Mouse (Mus musculus): Measurements from ENCODE around the gene Erlin1. TPM values are rescaled to one million over a fixed set of nuclear protein-coding genes. Genes with fewer than 3 reads are reported as not detected.

The Erlin1 gene
- polyA plus RNA-seq, 1 experiment from 2014 or later = 19.5 TPM

DNA sequence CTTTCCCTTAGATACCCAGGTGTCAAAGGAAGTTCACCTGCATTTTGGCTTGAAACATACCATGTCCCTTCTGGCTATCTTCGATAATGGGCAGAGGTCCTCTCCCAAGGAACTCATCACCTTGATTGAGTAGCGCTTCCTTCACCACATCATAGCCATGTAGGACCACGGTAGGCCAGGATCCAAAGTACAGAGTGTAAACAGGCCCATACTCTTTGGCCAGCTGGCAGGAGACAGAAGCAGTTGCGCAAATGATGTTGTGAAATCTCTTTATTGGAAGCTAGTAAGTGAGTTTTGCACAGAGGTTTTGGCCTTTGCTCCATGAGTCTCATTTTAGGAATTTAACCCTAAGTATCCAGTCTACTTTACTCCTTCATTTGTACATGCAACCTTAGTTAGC, 48.1 kb downstream of the Erlin1 start:
- Histone ChIP-seq H3K27ac (no peak overlapping the region), H3K9ac (replicated peaks) (no peak overlapping the region), H3K36me3 (no peaks in the 10 kb centered on the region), H3K27me3 (no peaks in the 10 kb centered on the region), H3K4me2 (replicated peaks) (no peak overlapping the region), H3K9me3 (no peaks in the 10 kb centered on the region), H3K4me1 (replicated peaks) (no peaks in the 10 kb centered on the region), H3K4me3 (replicated peaks) (no peak overlapping the region)
- no peak for ATAC-seq
- WGBS = 90% methylated on average over 4 of the region's 4 CpGs

DNA sequence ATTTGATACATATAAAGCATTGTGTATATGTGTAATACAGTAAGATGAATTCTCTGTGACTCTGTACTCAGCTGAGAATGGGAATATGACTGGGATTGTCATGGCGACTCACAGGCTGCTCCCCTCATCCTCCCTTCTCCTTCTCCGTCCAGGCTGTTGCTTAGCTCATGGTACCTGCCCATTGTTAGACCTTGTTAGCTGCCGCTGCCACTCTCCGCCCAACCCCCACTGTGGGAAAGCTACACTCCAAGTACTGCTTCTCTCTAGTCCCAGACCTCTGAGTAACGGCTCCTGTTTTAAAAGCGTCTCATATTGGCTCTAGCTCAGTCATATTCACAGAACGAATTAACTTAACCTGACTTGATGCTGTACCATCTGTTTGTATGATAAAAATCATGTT, 49.8 kb downstream of the Erlin1 start:
- H3K9me3 ChIP-seq = no peaks in the 10 kb centered on the region
- no peak overlapping the region for H3K9ac ChIP-seq (replicated peaks)
- 64% methylated on average over 7 of the region's 7 CpGs for WGBS
- ATAC-seq = no peak
- H3K27ac ChIP-seq = no peak overlapping the region
- no peak overlapping the region for H3K4me3 ChIP-seq (replicated peaks)
- no peaks in the 10 kb centered on the region for H3K36me3 ChIP-seq
- no peak overlapping the region for H3K4me2 ChIP-seq (replicated peaks)
- no peaks in the 10 kb centered on the region for H3K4me1 ChIP-seq (replicated peaks)
- no peaks in the 10 kb centered on the region for H3K27me3 ChIP-seq

DNA sequence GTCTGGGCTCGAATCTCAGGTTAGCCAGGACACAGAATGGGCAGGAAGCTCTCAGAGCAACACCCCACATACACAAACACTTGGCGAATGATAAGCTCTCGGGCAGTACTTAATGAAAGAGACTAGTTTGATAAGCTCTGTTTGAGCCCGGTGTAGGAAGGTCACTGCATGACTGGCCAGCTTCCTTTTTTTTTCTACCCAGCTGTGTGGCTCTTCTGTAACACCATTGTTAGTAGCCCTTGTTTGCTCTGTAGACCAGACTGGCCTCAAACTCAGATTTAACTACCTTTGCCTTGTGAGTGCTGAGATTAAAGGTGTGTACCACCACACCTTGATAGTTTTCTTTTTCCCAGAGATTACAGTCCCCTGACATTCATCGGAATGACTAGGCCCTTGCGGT, 55.7 kb downstream of the Erlin1 start:
- H3K9ac ChIP-seq (replicated peaks) = no peak overlapping the region
- H3K27ac ChIP-seq = no peak overlapping the region
- H3K27me3 ChIP-seq = no peaks in the 10 kb centered on the region
- H3K4me2 ChIP-seq (replicated peaks) = no peak overlapping the region
- H3K4me3 ChIP-seq (replicated peaks) = no peak overlapping the region
- H3K9me3 ChIP-seq = no peaks in the 10 kb centered on the region
- no peak for ATAC-seq
- no peaks in the 10 kb centered on the region for H3K36me3 ChIP-seq
- 89% methylated on average over 6 of the region's 6 CpGs for WGBS
- no peaks in the 10 kb centered on the region for H3K4me1 ChIP-seq (replicated peaks)

DNA sequence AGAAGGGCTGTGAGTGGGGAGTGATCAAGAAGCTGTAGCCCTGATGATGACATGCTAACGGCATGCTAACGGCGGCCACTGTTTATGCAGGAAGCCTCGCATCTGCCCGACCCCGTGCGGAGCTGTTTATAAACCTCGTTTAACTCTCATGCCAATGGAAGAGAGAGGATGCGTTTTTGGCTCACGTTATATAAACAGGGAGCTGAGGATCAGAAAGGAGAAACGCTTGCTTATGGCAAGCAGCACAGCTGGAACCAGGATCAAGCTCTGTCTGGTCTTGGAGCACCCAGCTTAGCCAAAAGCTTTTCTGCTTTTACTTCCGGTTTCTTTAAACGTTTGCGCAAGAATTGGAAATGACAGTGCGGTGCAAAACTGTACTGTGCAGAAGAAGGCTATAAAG, 60.8 kb downstream of the Erlin1 start:
- no peaks in the 10 kb centered on the region for H3K9me3 ChIP-seq
- H3K9ac ChIP-seq (replicated peaks) = no peak overlapping the region
- H3K4me1 ChIP-seq (replicated peaks) = no peaks in the 10 kb centered on the region
- H3K27me3 ChIP-seq = no peaks in the 10 kb centered on the region
- H3K4me3 ChIP-seq (replicated peaks) = no peak overlapping the region
- ATAC-seq = no peak
- no peak overlapping the region for H3K4me2 ChIP-seq (replicated peaks)
- no peaks in the 10 kb centered on the region for H3K36me3 ChIP-seq
- 85% methylated on average over 15 of the region's 15 CpGs for WGBS
- H3K27ac ChIP-seq = no peak overlapping the region

DNA sequence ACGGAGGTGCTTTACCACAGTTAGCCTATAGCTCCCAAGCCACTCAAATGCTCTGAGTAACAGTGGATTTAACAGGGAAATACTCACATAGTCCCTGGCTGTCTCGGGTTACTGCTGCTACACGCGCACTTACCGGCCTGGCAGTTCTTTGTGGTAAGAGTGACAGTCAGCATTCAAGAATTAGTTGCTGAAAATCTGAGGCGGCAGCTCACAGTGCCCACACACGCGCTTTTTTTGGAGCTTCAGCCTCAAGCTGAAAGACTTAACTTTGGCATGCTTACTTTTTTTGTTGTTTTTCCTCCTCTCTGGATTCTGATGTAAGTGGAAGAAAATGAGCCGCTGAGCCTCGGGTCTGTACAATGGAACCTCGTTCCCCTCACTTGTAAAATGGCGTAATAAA, 62.4 kb downstream of the Erlin1 start:
- no peaks in the 10 kb centered on the region for H3K4me1 ChIP-seq (replicated peaks)
- no peak overlapping the region for H3K4me3 ChIP-seq (replicated peaks)
- no peaks in the 10 kb centered on the region for H3K36me3 ChIP-seq
- H3K9me3 ChIP-seq = no peaks in the 10 kb centered on the region
- H3K27ac ChIP-seq = no peak overlapping the region
- 49% methylated on average over 12 of the region's 12 CpGs for WGBS
- no peak overlapping the region for H3K4me2 ChIP-seq (replicated peaks)
- no peak for ATAC-seq
- H3K9ac ChIP-seq (replicated peaks) = no peak overlapping the region
- no peaks in the 10 kb centered on the region for H3K27me3 ChIP-seq

DNA sequence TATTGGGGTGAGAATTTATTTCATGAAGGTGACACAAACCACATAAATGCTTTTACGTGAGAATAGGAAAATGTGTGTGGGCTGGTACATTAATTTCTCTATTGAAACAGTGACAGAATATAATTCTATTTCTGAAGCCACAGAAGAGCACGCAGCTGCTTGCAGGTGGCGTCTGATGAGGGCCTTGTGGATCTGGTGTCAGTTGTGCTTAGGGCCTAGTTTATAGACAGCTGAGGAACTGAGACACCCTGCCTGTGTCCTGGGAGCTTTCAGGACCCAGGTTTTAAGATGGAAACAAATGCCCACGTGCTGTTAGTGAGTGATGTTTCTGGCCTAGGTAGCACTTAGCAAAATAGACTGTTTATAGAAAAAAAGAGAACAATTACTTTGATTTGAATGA, 64.6 kb downstream of the Erlin1 start:
- no peak for ATAC-seq
- Histone ChIP-seq H3K4me3 (replicated peaks) (no peak overlapping the region), H3K36me3 (no peaks in the 10 kb centered on the region), H3K27me3 (no peaks in the 10 kb centered on the region), H3K4me1 (replicated peaks) (no peaks in the 10 kb centered on the region), H3K4me2 (replicated peaks) (no peak overlapping the region), H3K27ac (no peak overlapping the region), H3K9ac (replicated peaks) (no peak overlapping the region), H3K9me3 (no peaks in the 10 kb centered on the region)
- WGBS = 77% methylated on average over 4 of the region's 4 CpGs

DNA sequence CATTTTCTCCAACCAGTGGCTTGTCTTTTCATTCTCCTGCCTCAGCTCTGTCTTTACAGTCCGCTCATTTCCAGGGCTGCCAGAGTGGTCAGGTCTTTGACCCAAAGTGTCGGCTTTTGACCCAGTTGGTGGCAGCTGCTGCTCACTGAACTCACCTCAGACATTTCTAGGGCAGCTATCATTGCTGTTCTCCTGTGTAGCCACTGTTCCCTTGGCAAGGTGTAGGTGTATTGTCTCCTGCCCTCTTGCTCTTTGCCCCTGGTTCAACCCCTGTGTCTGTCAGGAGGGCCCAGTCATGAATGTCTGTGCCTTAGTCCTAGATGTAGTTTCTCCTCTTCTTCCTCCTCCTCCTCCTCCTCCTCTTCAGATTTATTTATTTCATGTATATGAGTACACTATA, 65.3 kb downstream of the Erlin1 start:
- no peaks in the 10 kb centered on the region for H3K36me3 ChIP-seq
- H3K4me2 ChIP-seq (replicated peaks) = no peak overlapping the region
- no peak overlapping the region for H3K27ac ChIP-seq
- no peaks in the 10 kb centered on the region for H3K4me1 ChIP-seq (replicated peaks)
- H3K9me3 ChIP-seq = no peaks in the 10 kb centered on the region
- ATAC-seq = no peak
- WGBS = 92% methylated on average over 2 of the region's 2 CpGs
- no peaks in the 10 kb centered on the region for H3K27me3 ChIP-seq
- no peak overlapping the region for H3K4me3 ChIP-seq (replicated peaks)
- no peak overlapping the region for H3K9ac ChIP-seq (replicated peaks)

DNA sequence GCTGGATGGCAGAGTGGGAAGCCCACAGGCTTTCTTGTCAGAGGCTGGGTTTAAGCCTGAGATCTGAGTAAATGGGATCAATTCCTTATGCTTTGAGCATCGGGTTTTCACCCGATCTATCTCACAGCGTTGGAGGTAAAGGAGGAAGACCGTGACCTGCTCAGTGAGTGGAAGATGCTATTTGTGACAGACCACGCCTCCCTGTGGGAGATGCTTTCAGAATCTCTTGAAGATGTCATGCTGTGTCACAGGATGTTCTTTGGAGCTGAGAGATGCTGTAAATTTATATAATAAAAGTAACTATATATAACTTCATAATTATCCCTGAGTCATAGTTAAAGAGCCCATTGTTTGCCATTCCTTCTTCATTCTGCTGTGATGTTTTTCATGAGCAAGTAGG, 68.9 kb downstream of the Erlin1 start:
- H3K9ac ChIP-seq (replicated peaks) = no peak overlapping the region
- ATAC-seq = no peak
- no peaks in the 10 kb centered on the region for H3K36me3 ChIP-seq
- H3K4me2 ChIP-seq (replicated peaks) = no peak overlapping the region
- H3K4me3 ChIP-seq (replicated peaks) = no peak overlapping the region
- H3K4me1 ChIP-seq (replicated peaks) = no peaks in the 10 kb centered on the region
- H3K27me3 ChIP-seq = no peaks in the 10 kb centered on the region
- no peaks in the 10 kb centered on the region for H3K9me3 ChIP-seq
- no peak overlapping the region for H3K27ac ChIP-seq
- 77% methylated on average over 5 of the region's 5 CpGs for WGBS

DNA sequence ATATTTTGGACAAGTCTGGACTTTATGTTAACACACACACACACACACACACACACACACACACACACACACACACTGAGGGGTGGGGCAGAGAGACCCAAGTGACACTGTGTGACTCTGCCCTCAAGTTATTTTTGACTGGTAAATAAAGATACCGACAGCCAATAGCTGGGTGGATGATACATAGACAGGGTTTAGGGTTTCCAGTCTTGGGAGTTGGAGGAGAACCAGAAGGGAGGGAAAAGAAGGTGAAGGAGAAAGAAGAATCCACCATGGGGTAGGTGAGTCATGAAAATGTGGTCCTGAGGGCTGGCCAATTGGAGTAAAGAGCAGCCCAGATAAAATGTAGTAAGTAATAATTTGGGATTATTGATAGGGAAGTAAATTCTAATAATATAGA, 69.5 kb downstream of the Erlin1 start:
- no peak for ATAC-seq
- Histone ChIP-seq H3K9me3 (no peaks in the 10 kb centered on the region), H3K4me2 (replicated peaks) (no peak overlapping the region), H3K36me3 (no peaks in the 10 kb centered on the region), H3K27me3 (no peaks in the 10 kb centered on the region), H3K9ac (replicated peaks) (no peak overlapping the region), H3K4me1 (replicated peaks) (no peaks in the 10 kb centered on the region), H3K4me3 (replicated peaks) (no peak overlapping the region), H3K27ac (no peak overlapping the region)
- WGBS = 86% methylated on average over 1 of the region's 1 CpGs

DNA sequence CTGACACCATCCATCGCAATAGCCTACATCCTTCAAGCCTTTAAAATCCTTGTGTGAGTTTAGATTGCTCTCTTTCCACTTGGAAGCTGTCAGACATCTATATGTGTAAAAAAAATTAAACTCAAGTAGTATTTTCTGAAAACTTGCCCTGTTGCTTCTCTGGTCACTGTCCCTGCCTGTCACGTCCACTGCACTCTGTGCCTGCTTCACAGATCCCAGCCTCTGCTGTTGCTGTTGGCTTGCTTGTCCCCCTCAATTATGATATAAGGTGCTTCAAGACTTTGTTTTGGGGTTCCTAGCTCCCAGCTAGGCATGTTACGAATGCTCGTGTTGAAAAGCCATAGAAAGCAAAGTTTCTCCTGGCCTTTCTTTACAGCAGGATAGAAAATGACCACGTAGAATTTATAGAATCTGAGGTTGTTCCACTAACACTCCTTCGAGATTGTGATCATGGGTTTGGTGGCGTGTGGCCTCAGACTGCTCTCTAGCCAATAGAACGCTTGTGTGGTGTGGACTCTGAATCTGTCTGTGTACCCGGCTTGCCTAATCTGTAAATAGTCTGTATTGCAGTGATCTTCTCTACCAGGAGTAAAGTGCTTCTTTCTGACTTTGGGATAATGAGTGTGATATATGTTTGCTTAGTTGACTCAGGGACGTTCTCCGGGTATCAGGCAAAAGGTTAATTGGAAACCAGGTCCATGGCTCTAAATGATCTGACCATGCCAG, 70.6 kb downstream of the Erlin1 start:
- Histone ChIP-seq H3K9me3 (no peaks in the 10 kb centered on the region), H3K36me3 (no peaks in the 10 kb centered on the region)
- no peak for ATAC-seq

DNA sequence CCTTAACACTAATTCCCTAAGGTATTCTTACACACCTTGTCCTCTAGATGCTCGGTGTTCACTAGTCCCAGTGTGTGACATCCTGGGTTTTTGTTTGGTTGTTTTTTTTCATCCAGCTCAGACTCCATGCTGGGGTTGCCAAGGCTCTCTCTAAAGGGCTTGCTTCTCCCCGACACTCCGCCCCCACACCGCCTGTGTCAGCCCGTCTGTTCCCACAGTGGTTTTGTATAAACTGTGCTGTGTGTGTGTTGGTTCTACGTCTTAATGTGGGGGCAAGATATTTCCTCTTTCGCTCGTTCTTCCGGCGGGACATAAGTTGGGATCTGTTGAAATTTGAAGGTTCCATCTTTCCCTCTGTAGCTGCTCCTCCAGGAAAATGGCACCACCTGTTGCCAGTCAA, 71.5 kb downstream of the Erlin1 start:
- 87% methylated on average over 10 of the region's 10 CpGs for WGBS
- Histone ChIP-seq H3K4me3 (replicated peaks) (no peak overlapping the region), H3K9ac (replicated peaks) (no peak overlapping the region), H3K36me3 (no peaks in the 10 kb centered on the region), H3K4me1 (replicated peaks) (no peaks in the 10 kb centered on the region), H3K27me3 (no peaks in the 10 kb centered on the region), H3K9me3 (no peaks in the 10 kb centered on the region), H3K4me2 (replicated peaks) (no peak overlapping the region), H3K27ac (no peak overlapping the region)
- no peak for ATAC-seq

More for the DNA sequence above, 70.6 kb downstream of the Erlin1 start:
- H3K4me3 ChIP-seq (replicated peaks) = no peak overlapping the region
- no peak overlapping the region for H3K9ac ChIP-seq (replicated peaks)
- 89% methylated on average over 11 of the region's 11 CpGs for WGBS
- H3K27ac ChIP-seq = no peak overlapping the region
- no peak overlapping the region for H3K4me2 ChIP-seq (replicated peaks)
- H3K27me3 ChIP-seq = no peaks in the 10 kb centered on the region
- no peaks in the 10 kb centered on the region for H3K4me1 ChIP-seq (replicated peaks)

DNA sequence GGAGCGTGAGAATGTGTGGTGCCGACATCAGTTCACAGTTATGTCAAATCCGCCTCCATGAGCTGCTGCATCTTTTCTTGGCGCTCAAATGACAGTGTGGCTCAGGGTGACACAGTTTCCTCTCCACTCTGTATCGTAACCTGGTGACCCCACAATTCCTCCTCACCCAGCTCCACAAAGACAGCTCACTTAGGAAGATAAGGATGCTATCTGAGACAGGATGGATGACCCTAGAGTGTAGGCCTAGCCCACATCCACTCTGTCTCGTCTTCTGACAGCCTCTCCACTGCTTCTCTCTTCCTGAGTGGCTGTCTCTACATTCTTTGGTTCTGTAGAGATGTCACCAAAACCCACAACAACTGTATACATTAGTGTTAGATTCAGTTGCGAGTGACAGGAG, 74.2 kb downstream of the Erlin1 start:
- no peak for ATAC-seq
- H3K36me3 ChIP-seq = no peaks in the 10 kb centered on the region

DNA sequence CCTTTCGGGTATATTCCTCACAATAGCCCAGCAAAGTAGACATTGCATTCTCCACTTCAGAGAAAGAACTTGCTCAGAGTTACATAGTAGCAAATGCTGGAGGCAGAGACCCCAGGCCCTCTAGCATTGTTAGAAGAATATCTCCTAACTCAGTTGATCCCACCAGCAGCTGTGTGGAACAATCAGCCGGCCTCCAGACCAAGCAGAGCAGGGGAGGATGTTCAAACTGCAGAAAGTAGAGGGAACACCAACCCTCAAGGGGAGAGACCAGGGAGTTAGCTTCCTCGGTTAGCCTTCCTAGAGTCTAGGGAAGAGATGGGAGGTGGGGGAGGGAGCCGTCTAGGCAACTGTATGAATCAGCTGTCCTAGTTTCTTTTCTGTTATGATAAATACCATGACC, 77.1 kb downstream of the Erlin1 start:
- 81% methylated on average over 4 of the region's 4 CpGs for WGBS
- no peaks in the 10 kb centered on the region for H3K9me3 ChIP-seq
- no peaks in the 10 kb centered on the region for H3K27me3 ChIP-seq

More for the DNA sequence above, 74.2 kb downstream of the Erlin1 start:
- no peak overlapping the region for H3K27ac ChIP-seq
- H3K27me3 ChIP-seq = no peaks in the 10 kb centered on the region
- no peak overlapping the region for H3K9ac ChIP-seq (replicated peaks)
- WGBS = 77% methylated on average over 7 of the region's 7 CpGs
- no peaks in the 10 kb centered on the region for H3K9me3 ChIP-seq
- H3K4me2 ChIP-seq (replicated peaks) = no peak overlapping the region
- H3K4me3 ChIP-seq (replicated peaks) = no peak overlapping the region
- H3K4me1 ChIP-seq (replicated peaks) = no peaks in the 10 kb centered on the region

More for the DNA sequence above, 77.1 kb downstream of the Erlin1 start:
- no peaks in the 10 kb centered on the region for H3K4me1 ChIP-seq (replicated peaks)
- no peaks in the 10 kb centered on the region for H3K36me3 ChIP-seq
- H3K4me2 ChIP-seq (replicated peaks) = no peak overlapping the region
- H3K4me3 ChIP-seq (replicated peaks) = no peak overlapping the region
- ATAC-seq = no peak
- H3K27ac ChIP-seq = no peak overlapping the region
- no peak overlapping the region for H3K9ac ChIP-seq (replicated peaks)

Measured in midbrain, embryonic 13.5 days (tissue).